Mouse (Mus musculus) gastrocnemius, postnatal 10 days (tissue): ENCODE measurements around the gene Sash1. TPM values are rescaled to one million over a fixed set of nuclear protein-coding genes. Genes with fewer than 3 reads are reported as not detected.
A peak's percentile ranks its signal among the peaks of the same experiment; 100 is the strongest.

Experiments used
- DNase-seq: peaks from one replicate; pipeline ENCODE4 v3.0.0; 2021; ENCODE audit warnings: mixed read lengths
- total RNA-seq, 2 experiments: library from RNA; stranded (reverse); gene quantifications; 2 replicates each; pipeline ENCODE4 v1.2.3; 2021

Sash1 gene
- total RNA-seq, 2 experiments from 2014 or later: 40.9 to 45.2 TPM

DNA sequence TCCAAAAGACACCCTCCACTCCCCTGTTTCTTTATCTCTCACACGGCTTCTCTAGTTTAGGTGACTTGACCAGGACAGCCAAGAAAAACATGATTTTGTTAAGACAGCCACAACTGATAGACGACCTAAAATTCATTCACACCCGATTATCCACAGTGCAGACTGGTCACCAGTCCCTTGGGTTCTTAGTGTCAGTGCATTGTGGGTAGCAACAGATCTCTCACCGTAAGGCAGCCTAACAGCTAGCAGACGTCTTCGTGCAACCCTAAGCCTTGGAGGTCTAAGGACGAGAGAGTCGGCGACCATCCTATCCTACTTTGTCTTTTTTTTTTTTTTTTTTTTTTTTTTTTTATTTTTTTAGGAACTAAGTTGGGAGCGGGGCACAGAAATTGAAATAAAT, 34.2 kb downstream of the Sash1 start:
- DNase-seq: no peak

DNA sequence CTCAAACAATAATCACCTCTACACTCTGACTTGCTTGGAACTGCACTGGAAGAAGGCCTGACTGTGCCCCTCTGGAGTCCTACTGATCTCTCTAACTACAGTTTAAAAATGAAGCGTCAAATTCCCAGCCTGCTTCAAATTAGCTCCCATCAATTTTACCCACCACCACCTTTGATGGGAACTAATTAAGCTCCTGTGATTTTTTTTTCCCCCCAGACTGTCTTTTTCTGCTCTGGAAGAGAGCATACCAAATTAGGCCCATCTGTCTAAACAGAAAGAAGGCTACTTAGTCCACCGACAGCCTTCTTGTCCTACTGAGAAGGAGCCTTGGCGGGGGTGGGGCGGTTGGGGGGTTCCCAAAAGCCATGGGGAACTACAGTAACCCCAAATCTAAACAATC, 37.9 kb downstream of the Sash1 start:
- DNase-seq: no peak

- DNase-seq: no peak
These were observed 39.6 kb downstream of the Sash1 start for GRCm38 (mm10) chr10:8846258-8846657.

DNA sequence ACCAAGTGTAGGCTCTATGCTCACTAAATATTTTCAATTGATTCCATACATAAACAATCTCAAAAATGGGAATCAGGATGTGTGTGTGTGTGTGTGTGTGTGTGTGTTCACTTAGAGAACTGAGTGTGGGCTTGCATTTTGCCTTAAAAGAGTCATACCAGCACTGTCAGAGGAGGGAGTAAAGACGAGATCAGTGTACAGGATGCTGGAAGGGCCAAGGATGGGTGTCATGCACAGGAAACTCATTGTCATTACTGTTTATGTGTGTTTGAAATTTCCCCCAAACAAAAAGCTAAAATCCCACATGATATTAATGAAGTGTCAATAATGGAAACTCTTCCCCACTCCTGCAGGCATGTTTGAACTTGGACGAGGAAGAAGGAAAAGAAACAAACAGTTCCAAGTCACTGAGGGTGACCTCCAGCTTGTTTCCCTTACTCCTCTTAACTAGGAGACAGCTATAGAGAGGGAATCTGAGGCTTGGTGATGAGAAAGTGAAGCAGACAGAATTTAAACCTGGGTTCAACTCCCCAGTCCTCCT, 40.6 kb downstream of the Sash1 start:
- DNase-seq: no peak

GRCm38 (mm10) chr10:8839956-8840355, 45.9 kb downstream of the Sash1 start:
- DNase-seq: no peak

- DNase-seq: peak; percentile 17
These were observed 51.9 kb downstream of the Sash1 start for GRCm38 (mm10) chr10:8833816-8834464.

DNA sequence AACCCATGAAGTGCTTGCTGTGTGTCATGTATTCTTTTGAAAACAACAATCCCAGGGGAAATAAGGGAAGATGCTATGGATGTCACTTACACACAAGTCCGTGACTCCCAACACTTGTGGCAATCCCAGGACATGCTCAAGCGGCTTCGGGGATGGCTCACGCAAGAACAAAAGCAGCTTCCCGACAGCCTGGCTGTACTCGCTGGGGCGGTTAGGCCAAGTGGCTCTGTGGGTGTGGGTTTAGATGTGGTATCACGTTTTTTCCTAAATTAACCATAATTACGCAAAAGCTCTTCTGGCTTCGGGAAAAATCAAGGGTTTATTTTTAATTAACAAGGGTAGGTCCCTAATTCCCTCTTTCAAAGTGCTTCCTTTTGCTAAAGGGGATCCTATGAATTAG, 59.6 kb downstream of the Sash1 start:
- no peak for DNase-seq

- DNase-seq: no peak
These were observed 60.0 kb downstream of the Sash1 start for GRCm38 (mm10) chr10:8825874-8826273.

DNA sequence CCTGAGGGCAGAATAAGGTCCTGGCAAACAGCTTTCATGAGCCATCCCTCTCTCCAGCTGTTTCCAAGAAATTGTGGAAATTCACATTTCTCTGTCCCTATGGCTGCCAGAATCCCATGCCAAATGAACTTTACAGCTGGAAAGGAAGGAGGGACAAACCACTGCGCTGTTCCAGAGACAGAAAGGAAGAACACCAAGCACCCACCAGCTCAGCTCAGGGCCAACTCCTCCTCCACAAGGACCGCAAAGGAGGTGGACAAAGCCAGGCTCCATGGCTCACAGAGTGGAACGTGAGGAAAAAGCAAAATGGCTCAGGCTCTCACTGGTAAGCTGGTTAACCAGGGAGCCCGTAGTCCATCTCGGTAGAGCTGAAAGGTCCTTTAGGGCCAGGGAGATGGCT, 67.8 kb downstream of the Sash1 start:
- peak; percentile 24 for DNase-seq

DNA sequence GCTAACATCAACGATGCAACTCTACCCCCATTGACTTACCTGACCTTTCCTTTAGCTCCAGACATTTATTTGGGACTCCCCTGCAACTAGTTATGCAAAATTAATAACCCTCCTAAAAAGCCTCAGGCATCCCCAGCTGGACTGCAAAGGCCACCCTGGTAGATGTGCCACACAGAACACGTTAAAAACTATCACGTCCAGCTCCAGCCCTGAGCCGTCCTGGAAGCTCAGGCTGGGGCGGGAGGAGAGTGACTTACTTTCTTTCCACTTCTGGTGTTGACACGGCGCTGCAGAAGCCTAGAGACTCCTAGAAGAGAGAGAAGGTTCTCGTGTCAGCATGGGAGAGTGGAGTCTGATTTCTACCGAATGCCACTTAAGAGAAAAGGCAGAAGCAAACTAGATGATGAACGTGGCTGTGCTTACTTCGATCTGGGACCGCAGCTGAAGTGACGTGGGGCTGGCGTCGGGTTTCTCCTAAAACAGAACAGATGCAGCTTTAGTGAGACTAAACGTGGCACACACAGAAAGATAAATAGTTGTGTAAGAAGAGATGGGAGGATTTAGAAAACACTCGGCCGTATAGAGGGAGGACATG, 71.8 kb downstream of the Sash1 start:
- no peak for DNase-seq

DNA sequence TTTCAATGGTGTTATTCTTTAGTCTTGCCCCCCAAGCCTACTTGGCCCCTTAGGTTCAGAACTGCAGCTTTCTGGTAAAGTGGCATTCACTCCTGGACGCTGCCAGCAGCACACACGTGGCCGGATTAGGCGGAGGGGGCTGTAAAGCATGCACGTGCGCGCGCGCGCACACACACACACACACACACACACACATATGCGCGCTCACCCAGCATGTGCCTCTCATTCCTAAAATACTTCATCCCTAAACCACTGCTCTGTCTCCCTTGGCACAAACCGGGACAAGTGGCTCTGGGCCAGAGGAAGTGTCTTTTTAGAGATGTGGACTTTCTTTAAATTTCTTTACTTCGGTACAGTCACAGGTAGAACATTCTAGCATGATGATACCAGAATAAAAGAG, 72.6 kb downstream of the Sash1 start:
- DNase-seq: peak; percentile 32

DNA sequence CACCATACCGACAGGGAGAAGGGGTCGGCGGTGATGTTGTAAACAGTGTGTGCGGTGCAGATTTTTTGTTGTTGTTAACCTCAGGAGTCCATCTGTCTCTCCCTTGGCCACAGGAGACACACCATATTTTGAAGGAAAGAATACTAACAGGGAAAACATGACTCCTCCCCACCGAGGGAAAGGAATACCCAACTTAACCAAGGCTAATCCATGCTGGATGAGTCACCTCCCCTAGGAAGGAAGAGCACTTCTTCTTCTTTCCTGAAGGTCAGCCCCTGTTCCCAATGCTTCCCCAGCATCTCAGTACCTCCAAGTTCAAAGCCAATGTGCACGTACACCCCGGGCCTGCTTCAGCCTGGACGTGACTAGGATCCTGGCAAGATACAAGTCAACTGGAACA, 73.1 kb downstream of the Sash1 start:
- DNase-seq: no peak

DNA sequence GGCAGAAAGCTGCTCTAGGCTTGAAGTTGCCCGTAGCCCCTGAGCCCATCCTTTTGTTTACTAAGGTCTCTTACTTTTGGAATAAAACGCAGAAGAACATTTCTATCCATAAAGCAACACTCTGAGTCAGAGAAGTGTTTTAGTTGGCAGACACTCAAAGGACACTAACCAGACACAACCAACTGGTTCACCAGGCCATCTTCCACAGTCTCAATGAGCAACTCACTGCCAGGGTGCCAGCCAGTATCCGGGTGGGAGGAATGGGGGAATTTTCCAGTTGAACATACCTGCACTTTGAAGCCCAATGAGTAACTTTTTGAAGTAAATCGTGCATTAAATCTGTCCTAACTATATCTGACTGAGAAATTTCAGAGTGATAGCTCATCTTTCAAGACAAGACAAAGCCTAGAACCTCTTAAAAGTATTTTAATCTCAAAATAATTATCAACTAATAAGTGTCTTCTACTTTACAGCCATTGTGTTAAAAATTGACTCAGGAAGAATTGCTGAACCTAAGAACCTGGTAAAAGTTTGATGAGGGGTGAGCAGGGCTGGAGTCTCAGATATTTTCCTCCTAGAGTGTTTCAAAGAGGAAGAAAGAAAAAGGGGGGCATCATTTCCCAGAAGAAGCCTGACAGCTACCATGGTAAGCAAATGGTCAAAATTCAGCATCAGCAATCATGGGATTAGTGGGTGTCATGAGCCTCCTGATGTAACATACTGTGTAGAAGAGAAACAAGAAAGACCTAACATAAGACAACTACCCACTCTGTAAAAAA, 74.4 kb downstream of the Sash1 start:
- DNase-seq: no peak

DNA sequence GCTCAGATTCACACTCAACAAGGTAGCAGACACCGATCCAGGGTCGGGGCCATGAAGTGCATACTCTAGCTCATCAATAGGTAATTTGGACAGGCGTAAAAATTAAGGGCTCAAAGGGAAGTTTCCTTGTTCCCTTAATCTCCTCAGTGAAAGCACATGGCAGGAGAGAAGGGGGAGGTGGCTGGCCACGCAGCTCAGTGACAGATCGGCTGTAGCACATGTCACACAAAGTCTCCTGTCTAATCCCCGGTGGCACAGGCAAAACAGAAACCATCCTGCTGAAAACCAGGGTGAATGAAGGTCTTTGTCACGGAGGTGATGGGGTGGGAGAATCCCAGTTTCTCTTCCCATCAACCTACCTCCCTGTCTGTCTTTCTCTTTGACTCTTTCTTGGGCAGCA, 75.4 kb downstream of the Sash1 start:
- DNase-seq: no peak

GRCm38 (mm10) chr10:8808383-8808782, 77.5 kb downstream of the Sash1 start:
- no peak for DNase-seq

DNA sequence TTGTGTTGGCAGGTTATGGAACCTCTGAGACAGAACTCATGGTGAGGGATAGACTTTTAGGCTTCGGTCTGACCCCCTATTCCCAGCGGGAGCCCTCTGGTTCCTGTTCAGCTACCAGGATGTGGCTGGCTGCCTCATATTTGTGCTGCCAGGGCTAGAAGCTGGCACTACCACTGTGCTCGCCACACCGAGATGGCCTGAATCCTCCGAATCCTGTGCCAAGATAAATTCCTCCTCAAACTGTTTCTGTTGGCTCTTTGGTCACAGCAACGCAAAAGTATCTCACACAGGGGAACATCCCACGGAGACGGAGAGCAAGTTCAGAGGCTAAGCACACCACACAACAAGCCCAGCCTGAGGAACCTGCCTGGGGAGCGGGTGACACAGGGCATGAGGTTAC, 78.3 kb downstream of the Sash1 start:
- DNase-seq: no peak

GRCm38 (mm10) chr10:8805402-8805801, 80.5 kb downstream of the Sash1 start:
- no peak for DNase-seq

DNA sequence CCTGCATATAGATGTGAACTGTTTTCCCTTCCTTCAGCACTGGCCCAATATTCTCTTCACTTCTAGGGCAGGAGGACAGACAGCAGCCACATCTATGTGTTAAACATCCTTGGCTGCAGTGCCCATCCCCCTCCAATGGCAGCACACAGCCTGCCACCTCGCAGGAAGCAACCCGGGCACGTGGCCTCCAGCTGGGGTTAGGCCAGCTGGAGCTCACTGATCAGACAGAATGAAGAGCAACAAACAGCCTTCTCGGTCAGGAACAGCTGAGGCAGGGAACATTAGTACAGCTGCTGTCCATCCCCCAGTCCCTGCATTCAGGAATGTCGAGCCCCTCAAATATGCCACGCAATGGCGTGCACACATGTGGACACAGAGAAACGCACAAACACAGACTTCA, 81.6 kb downstream of the Sash1 start:
- DNase-seq: peak; percentile 37

DNA sequence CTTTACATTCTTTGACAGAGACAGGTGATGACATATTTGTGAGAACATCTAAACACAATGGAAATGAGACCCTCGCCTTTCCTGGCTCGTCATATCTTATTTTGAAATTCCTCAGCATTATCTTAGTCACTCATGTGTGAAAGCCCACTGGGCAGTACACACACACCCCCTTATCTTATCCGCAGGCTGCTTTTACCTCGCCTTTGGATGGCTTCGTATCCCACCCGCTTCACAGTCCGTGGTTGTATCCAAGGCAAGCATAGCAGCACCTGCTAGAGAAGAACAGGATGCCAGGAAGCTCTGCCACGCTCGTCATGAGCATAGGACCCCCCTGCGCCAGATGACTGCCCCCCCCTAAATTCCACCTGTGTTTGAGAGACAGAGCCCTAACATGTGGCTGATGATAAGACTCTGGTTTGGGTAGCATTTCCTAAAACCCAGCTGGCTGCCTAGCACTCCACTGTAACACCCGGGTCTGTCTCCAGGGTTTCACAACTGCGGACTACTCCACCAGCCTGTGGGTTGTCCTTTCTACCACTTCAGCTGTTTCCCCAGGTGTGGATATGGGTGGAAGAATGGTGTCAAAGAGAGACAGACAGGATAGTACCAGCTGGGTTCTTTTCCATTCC, 84.0 kb downstream of the Sash1 start:
- DNase-seq: no peak

DNA sequence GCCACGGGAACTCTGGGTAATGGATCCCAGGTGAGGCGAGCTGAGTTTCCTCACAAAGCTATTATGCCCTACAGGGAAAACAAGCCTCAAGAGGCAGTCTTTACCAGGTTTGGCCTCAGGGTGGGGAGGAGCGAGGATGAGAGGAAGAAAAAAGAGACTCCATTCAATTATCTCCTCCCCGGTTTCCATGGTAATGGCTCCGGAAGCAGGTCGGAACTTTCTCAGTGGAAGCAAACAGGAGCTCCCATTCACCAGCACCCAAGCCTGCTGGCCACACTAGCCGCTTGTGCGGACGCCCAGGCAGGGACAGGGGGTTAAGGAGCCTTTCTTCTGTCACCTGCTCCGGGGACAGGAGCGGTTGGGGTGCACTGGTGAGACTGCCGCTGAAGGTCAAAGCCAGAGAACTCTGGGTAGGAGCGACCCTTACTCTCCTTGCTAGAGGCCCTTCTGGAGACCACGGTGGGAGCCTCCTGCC, 84.7 kb downstream of the Sash1 start:
- DNase-seq: no peak

- no peak for DNase-seq
These were observed 88.0 kb downstream of the Sash1 start for GRCm38 (mm10) chr10:8797826-8798225.

GRCm38 (mm10) chr10:8795336-8795735, 90.5 kb downstream of the Sash1 start:
- DNase-seq: peak; percentile 82

- peak; percentile 66 for DNase-seq
These were observed 93.5 kb downstream of the Sash1 start for GRCm38 (mm10) chr10:8792412-8792811.
